Mouse (Mus musculus) cerebellum, adult 18-20 months (tissue): ENCODE measurements at regions not wholly inside any gene's neighbourhood (a gene's known extent, or its start where the extent isn't known, plus 50 kb on each side); places are given as distances from the start of the nearest gene placed in this dataset.
A peak's percentile ranks its signal among the peaks of the same experiment; 100 is the strongest.
"Not testable (repeated sequence)": the region's sequence is repeated elsewhere in the genome, so short reads cannot be mapped to it uniquely, and the experiment has no call there.

Experiments used
- DNase-seq, 2 experiments: peaks; one replicate each; pipeline ENCODE4 v3.0.0; 2021

GRCm38 (mm10) chr11:63211501-63211900 lies 82.7 kb downstream of the Pmp22 start:
- DNase-seq: no peak

- peak; percentile 76 to 77 for DNase-seq
Measured at GRCm38 (mm10) chr11:63213043-63213442, 84.3 kb downstream of the Pmp22 start.

GRCm38 (mm10) chr11:63213901-63214425 lies 85.2 kb downstream of the Pmp22 start:
- no peak for DNase-seq

- DNase-seq: no peak
Measured at GRCm38 (mm10) chr11:63215993-63216392, 87.2 kb downstream of the Pmp22 start.

GRCm38 (mm10) chr11:63217049-63217448 lies 88.3 kb downstream of the Pmp22 start:
- no peak for DNase-seq

GRCm38 (mm10) chr11:63226471-63226870 lies 97.7 kb downstream of the Pmp22 start:
- DNase-seq: no peak

- no peak for DNase-seq
Measured at GRCm38 (mm10) chr11:63230786-63231185, 102.0 kb downstream of the Pmp22 start.

GRCm38 (mm10) chr11:63233172-63233966 lies 104.6 kb downstream of the Pmp22 start:
- DNase-seq: no peak

- no peak for DNase-seq
Measured at GRCm38 (mm10) chr11:63234481-63234880, 105.7 kb downstream of the Pmp22 start.

- no peak for DNase-seq
Measured at GRCm38 (mm10) chr11:63238655-63239054, 109.9 kb downstream of the Pmp22 start.

GRCm38 (mm10) chr11:63243906-63244416 lies 115.2 kb downstream of the Pmp22 start:
- DNase-seq: no peak

- no peak for DNase-seq
Measured at GRCm38 (mm10) chr11:63245041-63245440, 116.3 kb downstream of the Pmp22 start.

- no peak for DNase-seq
Measured at GRCm38 (mm10) chr11:63246052-63246661, 117.4 kb downstream of the Pmp22 start.

GRCm38 (mm10) chr11:63252012-63252856 lies 123.5 kb downstream of the Pmp22 start:
- DNase-seq: no peak

GRCm38 (mm10) chr11:63252968-63253602 lies 124.3 kb downstream of the Pmp22 start:
- DNase-seq: no peak

- DNase-seq: peak in 1 of 2 experiments; percentile 2
Measured at GRCm38 (mm10) chr11:63264432-63265061, 135.8 kb downstream of the Pmp22 start.

GRCm38 (mm10) chr11:63266290-63266689 lies 137.5 kb downstream of the Pmp22 start:
- not testable (repeated sequence) for DNase-seq

- no peak for DNase-seq
Measured at GRCm38 (mm10) chr11:63276641-63277040, 147.9 kb downstream of the Pmp22 start.

GRCm38 (mm10) chr11:63281839-63282238 lies 153.1 kb downstream of the Pmp22 start:
- no peak for DNase-seq

GRCm38 (mm10) chr11:63282541-63282940 lies 153.8 kb downstream of the Pmp22 start:
- DNase-seq: no peak

GRCm38 (mm10) chr11:63286026-63286425 lies 157.2 kb downstream of the Pmp22 start:
- no peak for DNase-seq

GRCm38 (mm10) chr11:63287766-63288165 lies 159.0 kb downstream of the Pmp22 start:
- no peak for DNase-seq
